Mouse (Mus musculus) NIH3T3 (cell line): Measurements from ENCODE around the gene Scn2a.
"Not testable (repeated sequence)": the region's sequence is repeated elsewhere in the genome, so short reads cannot be mapped to it uniquely, and the experiment has no call there.

Experiments
- DNase-seq: peaks from one replicate; pipeline ENCODE4 v3.0.0-alpha.2; 2012; ENCODE audit warnings: low read depth

Gene Scn2a

GRCm38 (mm10) chr2:65700246-65700645 lies 79.7 kb downstream of the Scn2a start:
- peak; percentile 11 for DNase-seq

- no peak for DNase-seq
Measured at GRCm38 (mm10) chr2:65701175-65701574, 80.6 kb downstream of the Scn2a start.

- peak; percentile 52 for DNase-seq
Measured at GRCm38 (mm10) chr2:65722219-65722800, 101.7 kb downstream of the Scn2a start.

- peak; percentile 9 for DNase-seq
Measured at GRCm38 (mm10) chr2:65745400-65745799, 124.8 kb downstream of the Scn2a start.

DNA sequence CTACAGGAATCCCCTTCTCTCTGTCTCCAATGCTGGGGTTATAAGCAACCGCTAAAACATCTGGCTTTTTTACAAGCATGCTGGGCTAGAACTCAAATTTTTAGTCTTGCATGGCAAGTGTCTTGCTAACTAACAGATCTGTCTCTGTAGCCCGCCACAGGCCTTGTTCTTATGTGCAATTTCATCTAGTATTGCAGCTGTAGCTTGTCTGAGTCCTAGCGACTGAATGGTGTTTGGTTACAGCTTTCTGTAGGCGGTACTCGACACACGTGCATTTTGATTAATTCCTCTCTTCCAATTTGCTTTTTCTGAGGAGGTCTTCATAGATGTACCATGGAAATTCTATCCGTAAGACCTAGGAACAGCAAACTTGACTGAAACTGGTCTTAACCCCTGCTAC lies 161.9 kb downstream of the Scn2a start:
- no peak for DNase-seq

DNA sequence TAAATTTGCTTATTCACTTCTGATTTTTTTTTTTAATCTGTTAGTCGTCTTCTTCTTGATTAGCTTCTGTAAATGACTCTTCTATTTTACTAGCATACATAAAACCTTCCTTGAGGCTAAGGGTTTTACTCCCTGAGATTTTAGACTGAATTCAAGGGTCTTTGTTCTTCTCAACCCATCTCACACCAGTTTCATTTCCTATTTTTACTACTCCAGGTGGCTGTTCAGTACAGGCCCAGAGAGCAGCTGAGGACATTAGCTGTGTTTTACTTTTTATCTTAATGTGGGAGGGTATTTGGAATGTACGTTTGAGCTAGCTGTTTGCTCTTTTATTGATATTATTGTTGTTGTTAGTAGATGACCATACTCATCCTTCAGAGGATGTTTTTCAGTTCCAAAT lies 162.8 kb downstream of the Scn2a start:
- no peak for DNase-seq

DNA sequence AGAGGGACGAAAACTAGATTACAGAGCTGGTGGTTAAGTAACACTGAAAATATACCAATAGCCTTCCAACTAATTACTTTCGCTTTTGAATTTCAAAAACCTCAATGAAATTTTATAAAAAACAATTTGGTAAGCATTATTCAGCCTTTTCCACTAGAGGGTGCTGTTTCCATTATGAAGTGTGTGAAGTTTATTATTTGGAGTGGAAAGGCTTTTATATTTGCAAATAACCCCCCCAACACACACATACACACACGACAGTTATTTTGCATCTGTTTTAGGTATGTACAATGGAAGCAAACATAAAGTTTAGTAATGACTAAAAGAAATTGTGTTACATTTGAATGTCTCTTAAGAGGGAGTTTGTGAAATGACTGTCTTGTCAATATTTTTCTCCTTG lies 171.9 kb downstream of the Scn2a start:
- peak; percentile 66 for DNase-seq

DNA sequence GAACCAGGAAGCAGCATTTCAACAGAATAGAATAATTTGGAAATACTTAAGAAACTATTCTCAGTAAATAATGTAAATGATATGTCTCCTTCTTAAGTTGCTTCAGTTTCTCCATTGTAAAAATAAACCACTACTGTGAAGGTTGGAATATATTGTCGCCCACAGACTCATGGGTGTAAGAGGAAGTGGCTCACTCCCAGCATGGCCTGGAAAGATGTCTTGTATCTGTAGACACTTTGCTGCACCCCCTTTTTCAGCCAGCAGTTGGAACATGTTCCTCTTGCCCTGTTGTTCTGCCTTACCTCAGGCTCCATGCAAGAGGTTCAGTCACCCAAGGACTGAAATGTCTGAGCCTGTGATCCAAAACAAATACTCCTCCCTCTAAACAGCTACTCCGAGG lies 173.0 kb downstream of the Scn2a start:
- DNase-seq: no peak

DNA sequence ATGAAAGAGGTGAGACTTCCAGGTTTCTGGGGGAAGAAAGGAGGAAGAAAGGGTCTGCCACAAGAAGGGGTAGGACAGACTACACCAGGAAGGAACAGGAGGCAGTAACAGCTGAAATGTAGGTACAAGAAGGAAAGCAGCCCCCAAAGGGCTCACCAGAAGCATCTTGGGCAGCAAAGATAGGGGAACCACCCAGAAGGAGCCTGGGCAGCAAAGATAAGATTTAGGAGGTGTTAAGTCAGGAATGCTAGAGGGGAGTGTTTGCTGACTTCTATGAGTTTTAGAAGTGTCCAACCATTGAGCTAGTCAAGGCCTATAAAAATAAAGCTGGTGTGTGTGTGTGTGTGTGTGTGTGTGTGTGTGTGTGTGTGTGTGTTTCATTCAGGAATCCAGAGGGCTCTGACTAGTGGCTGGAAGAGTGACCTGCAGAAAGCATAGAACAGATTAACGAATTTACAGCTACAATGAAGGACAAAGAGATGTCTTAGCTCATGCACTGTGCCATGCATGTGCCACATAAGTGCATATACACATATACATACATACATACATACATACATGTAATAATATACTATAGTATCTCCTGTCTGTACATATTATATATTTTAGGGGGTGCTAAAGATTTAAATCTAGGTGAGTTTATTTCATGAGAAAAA lies 180.6 kb downstream of the Scn2a start:
- no peak for DNase-seq

DNA sequence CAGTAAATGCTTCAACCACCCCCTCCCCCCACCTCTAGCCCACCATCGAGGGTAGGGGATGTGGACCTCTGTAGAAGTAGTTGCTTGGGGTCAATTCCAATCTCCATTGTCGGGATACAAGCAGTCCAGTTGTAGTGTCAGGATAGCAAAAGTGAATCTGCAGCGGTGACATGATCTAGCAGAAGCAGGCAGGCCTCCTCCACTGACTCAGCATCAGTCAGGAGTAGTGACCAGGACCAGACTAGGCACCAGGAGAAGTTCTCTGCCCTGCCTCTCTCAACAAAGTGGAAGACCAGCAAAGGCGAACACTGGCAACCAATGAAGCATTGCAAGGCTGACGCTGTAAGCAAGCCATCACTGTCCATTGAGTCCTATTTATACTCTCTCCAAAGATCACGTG lies 186.0 kb downstream of the Scn2a start:
- no peak for DNase-seq

DNA sequence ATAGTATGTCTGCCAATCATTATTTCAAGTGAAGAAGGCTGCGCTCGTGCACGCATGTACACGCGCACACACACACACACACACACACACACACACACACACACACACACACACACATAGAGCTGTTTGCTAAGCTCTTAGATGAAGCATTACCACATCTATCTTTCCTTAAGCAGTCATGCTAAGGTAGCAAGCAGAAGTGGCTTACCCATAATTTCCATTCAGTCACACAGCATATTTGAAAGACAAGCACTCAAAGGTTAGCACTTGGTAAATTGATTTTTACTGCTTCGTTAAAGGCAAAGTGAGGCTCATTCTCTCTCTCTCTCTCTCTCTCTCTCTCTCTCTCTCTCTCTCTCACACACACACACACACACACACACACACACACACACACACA lies 190.6 kb downstream of the Scn2a start:
- DNase-seq: not testable (repeated sequence)
